In the genomic region with DNA sequence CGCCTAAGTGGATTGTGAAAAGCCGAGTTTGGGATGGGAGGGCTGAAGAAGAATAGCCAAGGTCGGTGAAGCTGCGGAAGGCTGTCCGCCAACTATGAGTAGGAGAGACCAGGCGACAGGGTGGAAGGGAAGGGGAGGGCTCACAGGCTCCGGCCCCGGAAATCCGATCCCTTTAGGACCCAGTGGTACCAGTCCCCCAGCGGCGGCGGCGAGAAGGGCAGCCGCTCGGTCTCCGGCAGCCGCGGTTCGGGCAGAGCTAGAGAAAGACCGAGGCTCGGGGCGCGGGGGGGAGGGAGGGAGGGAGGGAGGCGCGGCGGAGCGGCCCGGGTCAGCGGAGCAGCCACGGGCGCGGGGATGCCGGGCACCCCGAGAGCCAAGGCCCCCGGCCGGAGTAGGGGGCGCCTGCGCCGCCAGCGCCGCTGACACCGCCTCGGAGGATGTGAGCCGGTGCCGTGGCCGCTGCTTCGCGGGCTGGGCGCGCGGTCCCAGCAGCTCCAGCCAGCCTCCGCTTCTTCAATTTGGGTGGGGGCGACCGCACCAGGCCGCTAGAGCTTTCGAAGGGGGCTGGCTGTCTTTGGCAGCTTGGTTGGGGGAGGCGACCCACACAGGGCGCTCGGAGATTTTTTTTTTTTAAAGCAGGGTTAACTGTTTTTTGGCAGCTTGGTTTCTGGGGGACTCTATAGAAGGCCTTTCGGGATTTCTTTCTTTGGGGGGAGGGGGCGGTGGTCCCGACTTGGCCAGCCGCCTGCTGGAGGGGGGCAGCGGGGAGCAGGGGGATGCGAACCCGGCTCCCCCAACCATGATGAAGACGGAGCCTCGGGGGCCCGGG, we compare ENCODE assay signal across 8 mouse cellular contexts. TPM values are rescaled to one million over a fixed set of nuclear protein-coding genes. Genes with fewer than 3 reads are reported as not detected.
A peak's percentile ranks its signal among the peaks of the same experiment; 100 is the strongest.
DNase-seq lines count a peak whose midpoint lies in the region; ATAC-seq and TF ChIP-seq lines count a peak whose summit lies in the region.

Gene Ppp1r9b, plus strand, starts transcription at position 287 of the 829 bp plus-strand sequence.

- H3K36me3 ChIP-seq in heart, embryonic 12.5 days: peaks cover 4% of the 10 kb centered on the region; the same call in 1 of the 2 replicates
- H3K36me3 ChIP-seq in kidney, postnatal 0 days (ENCODE audit: insufficient read depth, low read length): no peaks in the 10 kb centered on the region
- H3K36me3 ChIP-seq in liver, embryonic 13.5 days: peaks cover 10% of the 10 kb centered on the region
- no peaks in the 10 kb centered on the region for H3K36me3 ChIP-seq in stomach, embryonic 14.5 days (ENCODE audit: control insufficient read depth, insufficient read depth, low read length)

- peak within 1 kb of the TSS; percentile 93 for H3K4me3 ChIP-seq in brown adipose tissue, adult 24 weeks (ENCODE audit: insufficient read depth, low read depth, low read length)
- peak within 1 kb of the TSS; percentile 95 for H3K4me3 ChIP-seq in heart, embryonic 12.5 days
- peak within 1 kb of the TSS; percentile 90 for H3K4me3 ChIP-seq in kidney, postnatal 0 days (replicated peaks; ENCODE audit: low read depth, low read length)
- H3K4me3 ChIP-seq in liver, embryonic 13.5 days (replicated peaks): peak within 1 kb of the TSS; percentile 92
- peak within 1 kb of the TSS; percentile 74 for H3K4me3 ChIP-seq in stomach, embryonic 14.5 days (ENCODE audit: low read depth, low read length)

- peak; percentile 59 for TF ChIP-seq CTCF in kidney, postnatal 0 days (IDR thresholded peaks at IDR 0.05; ENCODE audit: low read depth)

- H3K9ac ChIP-seq in heart, embryonic 12.5 days: peak within 1 kb of the TSS; percentile 98
- H3K9ac ChIP-seq in kidney, postnatal 0 days (ENCODE audit: low read depth, low read length): peak within 1 kb of the TSS; percentile 90
- H3K9ac ChIP-seq in liver, embryonic 13.5 days: peak within 1 kb of the TSS; percentile 98
- H3K9ac ChIP-seq in stomach, embryonic 14.5 days (replicated peaks; ENCODE audit: low read depth, low read length): peak within 1 kb of the TSS; percentile 87

- peak within 1 kb of the TSS; percentile 91 for H3K27ac ChIP-seq in brown adipose tissue, adult 24 weeks (replicated peaks; ENCODE audit: low read depth, low read length)
- peak within 1 kb of the TSS; percentile 95 for H3K27ac ChIP-seq in heart, embryonic 12.5 days (ENCODE audit: poor library complexity, severe bottlenecking)
- peak within 1 kb of the TSS; percentile 94 for H3K27ac ChIP-seq in kidney, postnatal 0 days
- peak within 1 kb of the TSS; percentile 91 for H3K27ac ChIP-seq in liver, embryonic 13.5 days
- peak within 1 kb of the TSS; percentile 86 for H3K27ac ChIP-seq in stomach, embryonic 14.5 days (ENCODE audit: low read length)

- H3K9me3 ChIP-seq in heart, embryonic 12.5 days (replicated peaks): no peaks in the 10 kb centered on the region
- H3K9me3 ChIP-seq in kidney, postnatal 0 days (replicated peaks; ENCODE audit: low read length): no peaks in the 10 kb centered on the region
- no peaks in the 10 kb centered on the region for H3K9me3 ChIP-seq in liver, embryonic 13.5 days (replicated peaks)
- H3K9me3 ChIP-seq in stomach, embryonic 14.5 days (ENCODE audit: control insufficient read depth, low read depth, low read length): no peaks in the 10 kb centered on the region

- H3K4me2 ChIP-seq in heart, embryonic 12.5 days: peak within 1 kb of the TSS; percentile 98
- H3K4me2 ChIP-seq in kidney, postnatal 0 days (ENCODE audit: low read length): peak within 1 kb of the TSS; percentile 97
- H3K4me2 ChIP-seq in liver, embryonic 13.5 days: peak within 1 kb of the TSS; percentile 97
- peak within 1 kb of the TSS; percentile 75 for H3K4me2 ChIP-seq in stomach, embryonic 14.5 days (replicated peaks; ENCODE audit: low read depth, low read length)

- under 1% methylated on average over 55 of the region's 69 CpGs for WGBS in heart, embryonic 12.5 days
- WGBS in kidney, postnatal 0 days: under 1% methylated on average over 62 of the region's 69 CpGs
- WGBS in liver, embryonic 13.5 days (ENCODE audit: insufficient replicate concordance): under 1% methylated on average over 56 of the region's 69 CpGs
- WGBS in stomach, embryonic 14.5 days: under 1% methylated on average over 61 of the region's 69 CpGs

- ATAC-seq in CD4-positive, CD25-positive, alpha-beta regulatory T cell, adult 4 months: peak; percentile 81
- ATAC-seq in erythroid progenitor cell, adult 5-6 weeks (replicated peaks; ENCODE audit: low FRiP score, poor library complexity, severe bottlenecking): peak; percentile 71
- peak; percentile 82 for ATAC-seq in heart, embryonic 12.5 days (ENCODE audit: insufficient number of reproducible peaks, low FRiP score)
- ATAC-seq in kidney, postnatal 0 days (replicated peaks; ENCODE audit: low FRiP score, low read depth): peak; percentile 72
- ATAC-seq in liver, embryonic 13.5 days (ENCODE audit: low read depth): peak; percentile 83
- peak; percentile 74 for ATAC-seq in stomach, embryonic 14.5 days (ENCODE audit: insufficient number of reproducible peaks, insufficient read depth, low FRiP score, low read depth)

- H3K4me1 ChIP-seq in brown adipose tissue, adult 24 weeks (ENCODE audit: control insufficient read depth, insufficient read depth, insufficient read length, low read length): peaks cover 30% of the 10 kb centered on the region
- peaks cover 76% of the 10 kb centered on the region for H3K4me1 ChIP-seq in heart, embryonic 12.5 days (replicated peaks)
- H3K4me1 ChIP-seq in kidney, postnatal 0 days (replicated peaks; ENCODE audit: insufficient read depth, low read length): peaks cover 69% of the 10 kb centered on the region
- H3K4me1 ChIP-seq in liver, embryonic 13.5 days (replicated peaks): peaks cover 88% of the 10 kb centered on the region
- peaks cover 58% of the 10 kb centered on the region for H3K4me1 ChIP-seq in stomach, embryonic 14.5 days (ENCODE audit: control insufficient read depth, insufficient read depth, low read length)

- peak; percentile 97 for DNase-seq in kidney, postnatal 0 days (ENCODE audit: low spot score)
- peak; percentile 88 for DNase-seq in liver, embryonic 13.5 days
- peak; percentile 82 to 88 for DNase-seq in natural killer cell, adult 2 months (ENCODE audit: low spot score in 2 of 2)

- H3K27me3 ChIP-seq in heart, embryonic 12.5 days (replicated peaks): no peaks in the 10 kb centered on the region
- no peaks in the 10 kb centered on the region for H3K27me3 ChIP-seq in kidney, postnatal 0 days (ENCODE audit: insufficient read depth, low read length)
- H3K27me3 ChIP-seq in liver, embryonic 13.5 days: no peaks in the 10 kb centered on the region
- H3K27me3 ChIP-seq in stomach, embryonic 14.5 days (ENCODE audit: control insufficient read depth, insufficient read depth, low read length): no peaks in the 10 kb centered on the region

RNA-seq across cellular contexts. Expression of gene Ppp1r9b, which starts in this region (rescaled TPM):
- polyA plus RNA-seq in CD4-positive, CD25-positive, alpha-beta regulatory T cell, adult 4 months (2017; shearing (Covaris generic)): 10 to 100 TPM; 18.1 to 21.7 TPM
- 70.8 and 83.5 TPM in 2 replicates for polyA plus RNA-seq in brown adipose tissue, adult 24 weeks (2012; ENCODE audit: insufficient read depth, insufficient read length, missing spikeins)
- total RNA-seq in erythroid progenitor cell, adult 5-6 weeks (2015; ENCODE audit: low replicate concordance): 59.5 and 71.4 TPM in 2 replicates
- 98.2 and 125 TPM in 2 replicates for total RNA-seq in erythroid progenitor cell, adult 5-6 weeks (2017; ENCODE audit: low replicate concordance)
- 10.4 and 12.2 TPM in 2 replicates for polyA plus RNA-seq in heart, embryonic 12.5 days (2016; fragmentation: Nextera tagmentation; extraction: Ambion mirVana)
- polyA plus RNA-seq in kidney, postnatal 0 days (2015; fragmentation: Nextera tagmentation; extraction: Ambion mirVana): 10.3 and 10.6 TPM in 2 replicates
- polyA plus RNA-seq in liver, embryonic 13.5 days (2015; fragmentation: Nextera tagmentation; extraction: Ambion mirVana): 10.0 and 10.6 TPM in 2 replicates
- 13.5 and 14.4 TPM in 2 replicates for polyA plus RNA-seq in stomach, embryonic 14.5 days (2014; fragmentation: Nextera tagmentation; extraction: Ambion mirVana)

Comparison
In these comparisons a context has a peak if more than half of its experiments do, and no peak if none do; other contexts are left out.
1. Peak in every context shown above with its lines: DNase-seq, ATAC-seq, H3K4me3 ChIP-seq and H3K27ac ChIP-seq.